Mouse (Mus musculus): ENCODE measurements around the gene Trim12a. TPM values are rescaled to one million over a fixed set of nuclear protein-coding genes. Genes with fewer than 3 reads are reported as not detected.
"Not testable (repeated sequence)": the region's sequence is repeated elsewhere in the genome, so short reads cannot be mapped to it uniquely, and the experiment has no call there.

Gene Trim12a
- not detected for polyA plus RNA-seq (2012; fragmentation: generic; extraction: Trizol)
- long read RNA-seq, experiment 1: 0 reads
- long read RNA-seq, experiment 2: 0 reads

DNA sequence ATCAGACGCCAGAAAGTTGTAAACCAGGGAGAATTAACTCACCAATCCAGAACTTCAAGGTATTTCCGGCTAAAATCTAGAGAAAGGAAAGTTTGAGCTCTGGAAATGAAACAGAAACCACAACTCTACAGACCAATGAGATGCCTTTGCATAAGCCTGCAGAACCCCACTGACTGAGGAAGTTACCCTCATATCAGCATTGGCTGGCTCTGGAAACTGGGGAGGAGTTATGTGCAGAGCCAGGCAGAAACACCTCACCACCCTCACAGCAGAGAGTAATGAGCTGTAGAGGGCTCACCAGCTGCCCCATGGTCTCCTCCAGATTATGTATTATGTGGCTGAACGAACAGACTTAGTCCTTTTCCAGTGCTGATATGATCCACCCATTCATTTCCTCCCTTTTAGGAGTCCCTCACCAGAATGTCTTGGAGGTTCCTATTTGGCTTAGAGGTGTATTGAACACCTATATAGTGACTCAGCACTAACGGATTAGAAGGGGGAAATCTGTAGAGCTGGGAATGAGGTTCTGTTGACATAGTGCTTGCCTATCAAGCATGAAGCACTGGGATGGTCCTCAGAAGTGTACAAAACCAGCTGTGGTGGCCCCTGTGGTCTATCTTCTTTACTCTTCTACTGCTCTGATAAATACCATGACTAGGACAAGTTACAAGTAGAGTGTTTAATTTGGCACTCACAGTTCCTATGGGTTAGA lies at the start of gene Trim12a:
TSS of gene Trim12a (minus strand) at position 98 of the 712 bp plus-strand sequence.
- not testable (repeated sequence) for H3ac ChIP-seq (ENCODE audit: control insufficient read depth, insufficient read length, low read depth); H3K4me3 ChIP-seq (ENCODE audit: insufficient read depth, poor library complexity, severe bottlenecking); H3K79me2 ChIP-seq (ENCODE audit: control insufficient read depth, insufficient read depth); H3K36me3 ChIP-seq (ENCODE audit: control insufficient read depth, insufficient read depth); H3K27me3 ChIP-seq (ENCODE audit: control insufficient read depth, insufficient read depth, insufficient read length); H3K79me3 ChIP-seq (ENCODE audit: low read depth)

DNA sequence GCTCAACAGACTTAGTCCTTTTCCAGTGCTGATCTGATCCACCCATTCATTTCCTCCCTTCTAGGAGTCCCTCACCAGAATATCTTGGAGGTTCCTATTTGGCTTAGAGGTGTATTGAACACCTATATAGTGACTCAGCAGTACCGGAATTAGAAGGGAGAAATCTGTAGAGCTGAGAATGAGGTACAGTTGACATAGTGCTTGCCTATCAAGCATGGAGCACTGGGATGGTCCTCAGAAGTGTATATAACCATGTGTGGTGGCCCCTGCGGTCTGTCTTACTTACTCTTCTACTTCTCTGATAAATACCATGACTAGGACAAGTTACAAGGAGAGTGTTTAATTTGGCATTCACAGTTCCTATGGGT lies 38.3 kb upstream of the Trim12a start:
- Histone ChIP-seq H3K4me3 (ENCODE audit: insufficient read depth, poor library complexity, severe bottlenecking) (no peak overlapping the region), H3K79me2 (ENCODE audit: control insufficient read depth, insufficient read depth) (no peaks in the 10 kb centered on the region), H3K79me3 (ENCODE audit: low read depth) (no peaks in the 10 kb centered on the region), H3ac (ENCODE audit: control insufficient read depth, insufficient read length, low read depth) (no peak overlapping the region), H3K36me3 (ENCODE audit: control insufficient read depth, insufficient read depth) (no peaks in the 10 kb centered on the region), H3K27me3 (ENCODE audit: control insufficient read depth, insufficient read depth, insufficient read length) (no peaks in the 10 kb centered on the region)
- TF ChIP-seq MYOG (IDR thresholded peaks at IDR 0.05; ENCODE audit: control insufficient read depth, extremely low read depth, insufficient read length): no peak
- no peak for TF ChIP-seq FOSL1 (IDR thresholded peaks at IDR 0.05; ENCODE audit: insufficient read depth, low read length, poor library complexity, severe bottlenecking)
- no peak for TF ChIP-seq USF1 (IDR thresholded peaks at IDR 0.05; ENCODE audit: low read depth)
- TF ChIP-seq CEBPB (IDR thresholded peaks at IDR 0.05; ENCODE audit: low read depth): no peak
- TF ChIP-seq MYOD1 (IDR thresholded peaks at IDR 0.05; ENCODE audit: control insufficient read depth, insufficient read length, low read depth): no peak
- no peak for TF ChIP-seq MAX (IDR thresholded peaks at IDR 0.05)
- TF ChIP-seq CTCF (IDR thresholded peaks at IDR 0.05; ENCODE audit: control insufficient read depth, insufficient read depth, insufficient read length): no peak

DNA sequence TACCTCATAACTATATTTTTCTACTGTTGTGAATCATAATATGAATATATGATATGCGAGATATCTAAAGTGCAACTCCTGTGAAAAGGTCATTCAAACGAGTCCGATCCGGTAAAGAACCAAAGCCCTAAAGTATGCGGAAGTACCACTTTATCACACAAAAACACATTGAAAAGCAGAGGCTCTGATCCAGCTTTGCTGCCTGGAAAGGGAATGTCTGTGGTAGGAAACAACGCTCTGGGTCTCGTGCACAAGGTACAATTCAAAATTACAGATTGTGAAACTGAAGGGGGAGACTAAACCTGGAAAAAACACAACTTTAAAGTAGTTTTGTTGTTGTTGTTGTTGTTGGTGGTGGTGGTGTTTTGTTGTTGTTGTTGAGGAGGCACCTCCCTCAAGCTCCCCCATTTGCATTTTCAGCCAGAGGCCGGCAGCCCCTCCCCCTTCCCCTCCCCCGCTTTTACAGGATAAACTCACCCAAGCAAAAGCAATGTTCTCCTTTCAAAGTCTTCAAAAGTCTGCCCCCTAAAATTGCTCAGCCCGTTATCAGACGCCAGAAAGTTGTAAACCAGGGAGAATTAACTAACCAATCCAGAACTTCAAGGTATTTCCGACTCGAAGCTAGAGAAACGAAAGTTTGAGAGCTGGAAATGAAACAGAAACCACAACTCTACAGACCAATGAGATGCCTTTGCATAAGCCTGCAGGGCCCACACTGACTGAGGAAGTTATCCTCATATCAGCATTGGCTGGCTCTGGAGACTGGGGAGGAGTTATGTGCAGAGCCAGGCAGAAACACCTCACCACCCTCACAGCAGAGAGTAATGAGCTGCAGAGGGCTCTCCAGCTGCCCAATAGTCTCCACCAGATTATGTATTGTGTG lies 37.7 kb upstream of the Trim12a start, which contains the start of gene Trim12c:
TSS of gene Trim12c (minus strand) at position 646 of the 883 bp plus-strand sequence.
- peak within 1 kb of the TSS; percentile 11 for H3K4me3 ChIP-seq (ENCODE audit: insufficient read depth, poor library complexity, severe bottlenecking)
- H3K27me3 ChIP-seq (ENCODE audit: control insufficient read depth, insufficient read depth, insufficient read length): no peaks in the 10 kb centered on the region
- H3ac ChIP-seq (ENCODE audit: control insufficient read depth, insufficient read length, low read depth): no peak within 1 kb of the TSS
- no peaks in the 10 kb centered on the region for H3K79me3 ChIP-seq (ENCODE audit: low read depth)
- no peaks in the 10 kb centered on the region for H3K36me3 ChIP-seq (ENCODE audit: control insufficient read depth, insufficient read depth)
- no peaks in the 10 kb centered on the region for H3K79me2 ChIP-seq (ENCODE audit: control insufficient read depth, insufficient read depth)
- TF ChIP-seq MAX (IDR thresholded peaks at IDR 0.05) (no peak), FOSL1 (IDR thresholded peaks at IDR 0.05; ENCODE audit: insufficient read depth, low read length, poor library complexity, severe bottlenecking) (no peak), CEBPB (IDR thresholded peaks at IDR 0.05; ENCODE audit: low read depth) (no peak), USF1 (IDR thresholded peaks at IDR 0.05; ENCODE audit: low read depth) (no peak), MYOG (IDR thresholded peaks at IDR 0.05; ENCODE audit: control insufficient read depth, extremely low read depth, insufficient read length) (no peak), CTCF (IDR thresholded peaks at IDR 0.05; ENCODE audit: control insufficient read depth, insufficient read depth, insufficient read length) (no peak), MYOD1 (IDR thresholded peaks at IDR 0.05; ENCODE audit: control insufficient read depth, insufficient read length, low read depth) (no peak)

DNA sequence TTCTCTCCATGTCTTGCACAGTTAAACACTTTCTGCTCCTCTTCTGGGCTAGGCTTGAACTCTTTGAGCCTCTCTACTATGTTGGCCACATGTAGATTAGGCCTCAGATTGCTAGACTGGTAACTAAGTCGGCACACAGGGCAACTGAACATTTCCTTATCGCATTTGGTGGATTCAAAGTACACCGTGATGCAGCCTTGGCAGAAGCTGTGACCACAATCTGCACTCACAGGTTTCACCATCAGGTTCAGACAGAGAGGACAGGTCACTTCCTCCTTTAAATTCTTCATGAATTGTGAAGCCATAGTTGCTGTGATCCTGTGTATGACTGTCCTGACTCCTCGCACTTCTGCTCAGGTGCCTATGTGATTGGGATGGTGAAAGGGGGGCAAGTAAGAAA lies 32.8 kb upstream of the Trim12a start:
- H3K79me3 ChIP-seq (ENCODE audit: low read depth); H3ac ChIP-seq (ENCODE audit: control insufficient read depth, insufficient read length, low read depth); H3K36me3 ChIP-seq (ENCODE audit: control insufficient read depth, insufficient read depth); H3K4me3 ChIP-seq (ENCODE audit: insufficient read depth, poor library complexity, severe bottlenecking); H3K79me2 ChIP-seq (ENCODE audit: control insufficient read depth, insufficient read depth); H3K27me3 ChIP-seq (ENCODE audit: control insufficient read depth, insufficient read depth, insufficient read length): not testable (repeated sequence)

DNA sequence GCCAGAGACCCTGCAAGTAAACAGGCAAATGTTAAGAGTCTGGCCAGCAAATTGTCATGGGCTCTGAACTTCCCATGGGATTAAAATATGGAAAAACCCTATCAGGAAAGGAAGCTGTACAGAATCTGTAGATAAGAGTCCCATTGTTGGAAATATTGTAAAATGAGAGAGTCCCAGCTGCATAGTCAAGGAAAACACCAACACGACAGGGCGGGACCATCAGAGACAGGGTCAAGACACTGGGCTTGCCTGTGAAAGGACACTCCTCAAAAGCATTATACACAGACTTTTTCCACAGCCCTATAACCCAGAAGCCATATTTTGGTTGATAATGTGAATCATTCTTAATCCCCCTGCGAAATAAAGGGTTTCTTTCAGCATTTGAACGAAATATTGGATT lies 25.5 kb upstream of the Trim12a start:
- not testable (repeated sequence) for H3K27me3 ChIP-seq (ENCODE audit: control insufficient read depth, insufficient read depth, insufficient read length); H3ac ChIP-seq (ENCODE audit: control insufficient read depth, insufficient read length, low read depth); H3K36me3 ChIP-seq (ENCODE audit: control insufficient read depth, insufficient read depth); H3K79me3 ChIP-seq (ENCODE audit: low read depth); H3K79me2 ChIP-seq (ENCODE audit: control insufficient read depth, insufficient read depth); H3K4me3 ChIP-seq (ENCODE audit: insufficient read depth, poor library complexity, severe bottlenecking)

DNA sequence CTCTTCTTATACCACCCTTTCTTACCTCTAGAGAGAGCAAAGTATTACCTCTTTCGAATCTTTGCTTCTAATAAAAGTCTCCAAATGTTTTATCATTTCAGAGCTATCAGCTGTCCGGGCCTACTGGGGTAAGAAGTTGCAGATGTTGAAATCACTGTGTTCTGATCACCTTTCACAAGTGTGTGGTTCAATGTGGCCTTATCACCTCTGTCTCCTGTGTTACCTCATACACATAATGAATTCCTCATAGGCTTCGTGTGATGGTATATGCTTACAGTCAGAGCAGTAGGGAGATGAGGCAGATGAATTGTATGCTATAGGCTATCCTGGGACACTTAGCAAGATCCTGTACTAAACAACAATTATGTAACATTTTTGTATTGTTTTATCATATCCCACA lies 20.3 kb upstream of the Trim12a start:
- not testable (repeated sequence) for H3K36me3 ChIP-seq (ENCODE audit: control insufficient read depth, insufficient read depth); H3ac ChIP-seq (ENCODE audit: control insufficient read depth, insufficient read length, low read depth); H3K79me2 ChIP-seq (ENCODE audit: control insufficient read depth, insufficient read depth); H3K79me3 ChIP-seq (ENCODE audit: low read depth); H3K27me3 ChIP-seq (ENCODE audit: control insufficient read depth, insufficient read depth, insufficient read length); H3K4me3 ChIP-seq (ENCODE audit: insufficient read depth, poor library complexity, severe bottlenecking)

DNA sequence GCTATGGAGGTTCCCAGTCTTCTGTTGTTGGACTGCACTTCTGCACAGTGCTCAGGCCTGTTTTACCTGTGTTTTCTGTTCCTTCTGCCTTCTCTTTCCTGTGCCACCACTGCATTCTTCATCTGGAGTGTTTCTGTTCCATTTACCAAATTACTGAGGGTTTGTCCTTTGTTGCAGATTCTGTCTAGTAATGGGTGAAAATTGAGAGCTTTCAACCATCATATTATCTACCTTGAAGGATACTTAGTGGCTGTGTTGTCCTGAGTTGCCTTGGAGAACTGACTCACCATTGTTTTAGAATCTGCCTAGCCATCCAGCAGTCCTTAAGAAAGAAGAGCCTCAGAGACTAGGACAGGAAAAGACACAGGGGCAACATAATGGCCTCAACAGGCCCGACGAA lies 13.9 kb upstream of the Trim12a start, which contains the start of gene Trim34b:
TSS of gene Trim34b (plus strand) at position 301 of the 400 bp plus-strand sequence.
- not testable (repeated sequence) for H3K27me3 ChIP-seq (ENCODE audit: control insufficient read depth, insufficient read depth, insufficient read length); H3K79me3 ChIP-seq (ENCODE audit: low read depth); H3ac ChIP-seq (ENCODE audit: control insufficient read depth, insufficient read length, low read depth); H3K36me3 ChIP-seq (ENCODE audit: control insufficient read depth, insufficient read depth); H3K4me3 ChIP-seq (ENCODE audit: insufficient read depth, poor library complexity, severe bottlenecking); H3K79me2 ChIP-seq (ENCODE audit: control insufficient read depth, insufficient read depth)
